Mouse (Mus musculus): ENCODE data around the gene Olfr8. TPM values are rescaled to one million over a fixed set of nuclear protein-coding genes. Genes with fewer than 3 reads are reported as not detected.
"Not testable (repeated sequence)": the region's sequence is repeated elsewhere in the genome, so short reads cannot be mapped to it uniquely, and the experiment has no call there.

Gene Olfr8
- not detected in 2 replicates for polyA plus RNA-seq (2012; rRNA removed)

- not testable (repeated sequence) for H3K36me3 ChIP-seq (ENCODE audit: control insufficient read depth, insufficient read depth, low read length); H3K27ac ChIP-seq (ENCODE audit: insufficient read depth, low read length); H3K4me3 ChIP-seq (ENCODE audit: extremely low read depth, insufficient read depth, insufficient read length); H3K27me3 ChIP-seq (ENCODE audit: control insufficient read depth, insufficient read depth, low read length); H3K4me1 ChIP-seq (ENCODE audit: control insufficient read depth, insufficient read depth, insufficient read length); DNase-seq (ENCODE audit: low read depth in 1 of 2, low spot score in 2 of 2)
- 89% methylated on average over 1 of the region's 1 CpGs for WGBS
Measured at GRCm38 (mm10) chr10:78950336-78950735, at the start of gene Olfr8. Gene Olfr8 (plus strand): TSS chr10:78950636.

- not testable (repeated sequence) for H3K27ac ChIP-seq (ENCODE audit: insufficient read depth, low read length); DNase-seq (ENCODE audit: low read depth in 1 of 2, low spot score in 2 of 2); H3K4me1 ChIP-seq (ENCODE audit: control insufficient read depth, insufficient read depth, insufficient read length); H3K4me3 ChIP-seq (ENCODE audit: extremely low read depth, insufficient read depth, insufficient read length); H3K27me3 ChIP-seq (ENCODE audit: control insufficient read depth, insufficient read depth, low read length); H3K36me3 ChIP-seq (ENCODE audit: control insufficient read depth, insufficient read depth, low read length)
- 84% methylated on average over 1 of the region's 1 CpGs for WGBS
Measured at GRCm38 (mm10) chr10:78912871-78913270, 37.6 kb upstream of the Olfr8 start, which contains the start of gene Olfr1354. Gene Olfr1354 (plus strand): TSS chr10:78913171.

GRCm38 (mm10) chr10:78963009-78963408, 12.6 kb downstream of the Olfr8 start, which contains the start of gene Olfr1353:
Gene Olfr1353 (plus strand): TSS chr10:78963309.
- H3K27ac ChIP-seq (ENCODE audit: insufficient read depth, low read length); H3K27me3 ChIP-seq (ENCODE audit: control insufficient read depth, insufficient read depth, low read length); H3K4me3 ChIP-seq (ENCODE audit: extremely low read depth, insufficient read depth, insufficient read length); H3K4me1 ChIP-seq (ENCODE audit: control insufficient read depth, insufficient read depth, insufficient read length); DNase-seq (ENCODE audit: low read depth in 1 of 2, low spot score in 2 of 2); H3K36me3 ChIP-seq (ENCODE audit: control insufficient read depth, insufficient read depth, low read length): not testable (repeated sequence)

- DNase-seq (ENCODE audit: low read depth in 1 of 2, low spot score in 2 of 2), result no peak
- Histone ChIP-seq H3K27me3 (ENCODE audit: control insufficient read depth, insufficient read depth, low read length) (no peaks in the 10 kb centered on the region), H3K4me3 (ENCODE audit: extremely low read depth, insufficient read depth, insufficient read length) (no peak within 1 kb of the TSS), H3K4me1 (ENCODE audit: control insufficient read depth, insufficient read depth, insufficient read length) (no peaks in the 10 kb centered on the region), H3K36me3 (ENCODE audit: control insufficient read depth, insufficient read depth, low read length) (no peaks in the 10 kb centered on the region), H3K27ac (ENCODE audit: insufficient read depth, low read length) (no peak within 1 kb of the TSS)
- TF ChIP-seq CTCF (IDR thresholded peaks at IDR 0.05; ENCODE audit: extremely low read depth, insufficient read depth, insufficient read length, insufficient replicate concordance), result no peak
- TF ChIP-seq POLR2A (IDR thresholded peaks at IDR 0.05; ENCODE audit: low read depth, low read length), result no peak
Measured at GRCm38 (mm10) chr10:78980750-78981149, 30.3 kb downstream of the Olfr8 start, which contains the start of gene Olfr1352. Gene Olfr1352 (plus strand): TSS chr10:78981050.

Other genes starting within 250 kb of the Olfr8 start
- not detected in 2 replicates for gene Casp14, start 232.3 kb upstream of the Olfr8 start, polyA plus RNA-seq (2012; rRNA removed)
- gene Ccdc105, start 197.6 kb upstream of the Olfr8 start, polyA plus RNA-seq (2012; rRNA removed), result not detected in 2 replicates
- gene Slc1a6, start 170.1 kb upstream of the Olfr8 start, polyA plus RNA-seq (2012; rRNA removed), result 0.05 and 0.16 TPM in 2 replicates
- gene Olfr1356, start 98.5 kb upstream of the Olfr8 start, polyA plus RNA-seq (2012; rRNA removed), result not detected in 2 replicates
- not detected in 2 replicates for gene Olfr1355, start 75.1 kb upstream of the Olfr8 start, polyA plus RNA-seq (2012; rRNA removed)
- gene Olfr1354, start 37.5 kb upstream of the Olfr8 start, polyA plus RNA-seq (2012; rRNA removed), result not detected in 2 replicates
- gene Olfr1353, start 12.7 kb downstream of the Olfr8 start, polyA plus RNA-seq (2012; rRNA removed), result not detected in 2 replicates
- gene Olfr1352, start 30.4 kb downstream of the Olfr8 start, polyA plus RNA-seq (2012; rRNA removed), result not detected in 2 replicates
- not detected in 2 replicates for gene Olfr1351, start 61.8 kb downstream of the Olfr8 start, polyA plus RNA-seq (2012; rRNA removed)
- gene Olfr57, start 78.1 kb downstream of the Olfr8 start, polyA plus RNA-seq (2012; rRNA removed), result not detected in 2 replicates
- gene 2610008E11Rik, start 147.0 kb downstream of the Olfr8 start, polyA plus RNA-seq (2012; rRNA removed), result 0.84 and 0.94 TPM in 2 replicates
- gene Vmn2r80, start 198.1 kb downstream of the Olfr8 start, polyA plus RNA-seq (2012; rRNA removed), result not detected in 2 replicates